Mouse (Mus musculus) MEL (cell line): ENCODE measurements at regions not wholly inside any gene's neighbourhood (a gene's known extent, or its start where the extent isn't known, plus 50 kb on each side); places are given as distances from the start of the nearest gene placed in this dataset.

Source experiments
- CTCF ChIP-seq, 3 experiments: IDR thresholded peaks in 2 of 3; conservative IDR thresholded peaks in 1 of 3; 2 replicates each; pipeline ENCODE4 v1.5.1; 2011 to 2012; ENCODE audit warnings: low read length in 3 of 3, low read depth in 2 of 3, mild to moderate bottlenecking in 2 of 3, improper control_type of control experiment in 1 of 3, inconsistent platforms in 1 of 3, mixed read lengths in 1 of 3, moderate library complexity in 1 of 3; ENCODE audit not compliant: control insufficient read depth in 1 of 3, insufficient read depth in 1 of 3, poor library complexity in 1 of 3, severe bottlenecking in 1 of 3
- EP300 ChIP-seq, 2 experiments: IDR thresholded peaks; 2 replicates each; pipeline ENCODE4 v1.6.1; 2011; ENCODE audit warnings: improper control_type of control experiment in 2 of 2, low read length in 2 of 2, low read depth in 1 of 2, mild to moderate bottlenecking in 1 of 2
- GABPA ChIP-seq: IDR thresholded peaks from 2 replicates; pipeline ENCODE4 v1.6.1; 2012; ENCODE audit warnings: low read depth, mild to moderate bottlenecking, inconsistent platforms, low read length, improper control_type of control experiment, moderate library complexity
- HCFC1 ChIP-seq: IDR thresholded peaks from 2 replicates; pipeline ENCODE4 v1.6.1; 2012; ENCODE audit warnings: low read depth, mild to moderate bottlenecking, inconsistent platforms, low read length, improper control_type of control experiment, moderate library complexity
- JUND ChIP-seq: IDR thresholded peaks from 2 replicates; pipeline ENCODE4 v1.6.1; 2011; ENCODE audit warnings: low read depth, mild to moderate bottlenecking, improper control_type of control experiment, low read length
- MAX ChIP-seq: IDR thresholded peaks from 2 replicates; pipeline ENCODE4 v1.6.1; 2011; ENCODE audit warnings: low read length, improper control_type of control experiment
- MAZ ChIP-seq: IDR thresholded peaks from 2 replicates; pipeline ENCODE4 v1.6.1; 2012; ENCODE audit warnings: low read depth, mild to moderate bottlenecking, inconsistent platforms, low read length, improper control_type of control experiment
- POLR2A ChIP-seq, 2 experiments: IDR thresholded peaks; 2 replicates each; pipeline ENCODE4 v1.6.1; 2011 to 2012; ENCODE audit warnings: low read length in 2 of 2, mild to moderate bottlenecking in 2 of 2, control low read depth in 1 of 2, improper control_type of control experiment in 1 of 2, low read depth in 1 of 2, moderate library complexity in 1 of 2; ENCODE audit not compliant: control insufficient read depth in 1 of 2, insufficient read depth in 1 of 2, poor library complexity in 1 of 2
- POLR2AphosphoS2 ChIP-seq: IDR thresholded peaks from 2 replicates; pipeline ENCODE4 v1.6.1; 2011; ENCODE audit warnings: low read length, improper control_type of control experiment
- RCOR1 ChIP-seq: IDR thresholded peaks from 2 replicates; pipeline ENCODE4 v1.6.1; 2012; ENCODE audit warnings: low read depth, mild to moderate bottlenecking, inconsistent platforms, low read length, improper control_type of control experiment
- SIN3A ChIP-seq: IDR thresholded peaks from 2 replicates; pipeline ENCODE4 v1.6.1; 2012; ENCODE audit warnings: low read length, improper control_type of control experiment, inconsistent platforms
- USF1 ChIP-seq: IDR thresholded peaks from 2 replicates; pipeline ENCODE4 v1.6.1; 2014; ENCODE audit warnings: low read depth, mild to moderate bottlenecking, inconsistent platforms, low read length, improper control_type of control experiment, moderate library complexity
- ZC3H11A ChIP-seq: IDR thresholded peaks from 2 replicates; pipeline ENCODE4 v1.6.1; 2012; ENCODE audit warnings: low read depth, mild to moderate bottlenecking, inconsistent platforms, low read length, improper control_type of control experiment

- TF ChIP-seq POLR2A (IDR thresholded peaks at IDR 0.05; ENCODE audit: control insufficient read depth in 1 of 2, insufficient read depth in 1 of 2, low read depth in 1 of 2, low read length in 2 of 2, poor library complexity in 1 of 2) (no peak), POLR2AphosphoS2 (no peak), JUND (no peak), SIN3A (no peak), HCFC1 (no peak), CTCF (IDR thresholded peaks at IDR 0.05 in 2 of 3, conservative IDR thresholded peaks at IDR 0.05 in 1 of 3; ENCODE audit: control insufficient read depth in 1 of 3, insufficient read depth in 1 of 3, low read depth in 2 of 3, low read length in 3 of 3, poor library complexity in 1 of 3, severe bottlenecking in 1 of 3) (no peak), ZC3H11A (no peak), MAX (no peak), EP300 (IDR thresholded peaks at IDR 0.05; ENCODE audit: low read depth in 1 of 2, low read length in 2 of 2) (no peak), MAZ (no peak), USF1 (no peak), GABPA (no peak), RCOR1 (no peak)
Measured at GRCm38 (mm10) chr13:16756264-16756663, 744.6 kb downstream of the Inhba start.
